Mouse (Mus musculus) testis, adult 2 months (tissue): Measurements from ENCODE around the gene Esyt2. TPM values are rescaled to one million over a fixed set of nuclear protein-coding genes. Genes with fewer than 3 reads are reported as not detected.

Experiments used
- H3K27ac ChIP-seq: fragments of 200-500 bp; 2 replicates; pipeline ENCODE4 v1.5.1; 2012; ENCODE audit warnings: low read depth, low read length; ENCODE audit not compliant: control insufficient read depth, insufficient read depth
- H3K27me3 ChIP-seq: fragments of 200-500 bp; 2 replicates; pipeline ENCODE4 v1.6.1; 2012; ENCODE audit warnings: mild to moderate bottlenecking, low read length, moderate library complexity; ENCODE audit not compliant: control insufficient read depth, insufficient read depth
- H3K36me3 ChIP-seq: fragments of 200-500 bp; 2 replicates; pipeline ENCODE4 v1.6.1; 2012; ENCODE audit warnings: mild to moderate bottlenecking, low read length; ENCODE audit not compliant: control insufficient read depth, insufficient read depth
- H3K4me1 ChIP-seq: fragments of 200-500 bp; 2 replicates; pipeline ENCODE4 v1.6.1; 2012; ENCODE audit warnings: low read length; ENCODE audit not compliant: control insufficient read depth, insufficient read depth
- H3K4me3 ChIP-seq: fragments of 200-500 bp; 2 replicates; pipeline ENCODE4 v1.5.1; 2012; ENCODE audit warnings: low read depth, mild to moderate bottlenecking, low read length, moderate library complexity, mixed read lengths; ENCODE audit not compliant: control insufficient read depth
- CTCF ChIP-seq: fragments of 200-500 bp; IDR thresholded peaks from 2 replicates; pipeline ENCODE4 v1.5.1; 2012; ENCODE audit warnings: low read depth, mild to moderate bottlenecking, inconsistent platforms, low read length, moderate library complexity; ENCODE audit not compliant: control insufficient read depth, insufficient read depth, insufficient replicate concordance
- POLR2A ChIP-seq: fragments of 200-500 bp; IDR thresholded peaks from 2 replicates; pipeline ENCODE4 v1.6.1; 2012; ENCODE audit warnings: low read depth, mild to moderate bottlenecking, inconsistent platforms, low read length, moderate library complexity; ENCODE audit not compliant: control insufficient read depth
- polyA plus RNA-seq: library from polyadenylated mRNA; depleted of rRNA; stranded (reverse); fragments of >200 nt; gene quantifications from 2 replicates; pipeline ENCODE4 v1.2.3, GENCODE M21; 2012

Gene Esyt2
- polyA plus RNA-seq, 1 experiment, result 5.9 TPM

GRCm38 (mm10) chr12:116334253-116334652 lies 53.3 kb downstream of the Esyt2 start:
- no peaks in the 10 kb centered on the region; the same call in 1 of the 2 replicates for H3K36me3 ChIP-seq
- no peaks in the 10 kb centered on the region for H3K4me1 ChIP-seq
- H3K4me3 ChIP-seq, result no peak overlapping the region
- no peak overlapping the region for H3K27ac ChIP-seq
- TF ChIP-seq CTCF, result no peak
- no peak for TF ChIP-seq POLR2A
- no peaks in the 10 kb centered on the region for H3K27me3 ChIP-seq

- no peak overlapping the region for H3K27ac ChIP-seq
- TF ChIP-seq CTCF, result no peak
- TF ChIP-seq POLR2A, result no peak
- H3K4me1 ChIP-seq, result no peaks in the 10 kb centered on the region
- H3K36me3 ChIP-seq, result no peaks in the 10 kb centered on the region
- no peaks in the 10 kb centered on the region for H3K27me3 ChIP-seq
- no peak overlapping the region for H3K4me3 ChIP-seq
Observed at GRCm38 (mm10) chr12:116340160-116340559, 59.2 kb downstream of the Esyt2 start.

- H3K36me3 ChIP-seq, result no peaks in the 10 kb centered on the region; the same call in 1 of the 2 replicates
- H3K4me1 ChIP-seq, result no peaks in the 10 kb centered on the region
- H3K27ac ChIP-seq, result no peak overlapping the region
- TF ChIP-seq CTCF (no peak), POLR2A (no peak)
- H3K27me3 ChIP-seq, result no peaks in the 10 kb centered on the region
- H3K4me3 ChIP-seq, result no peak overlapping the region
Observed at GRCm38 (mm10) chr12:116348755-116349286, 67.8 kb downstream of the Esyt2 start.

- no peaks in the 10 kb centered on the region; the same call in 1 of the 2 replicates for H3K36me3 ChIP-seq
- no peaks in the 10 kb centered on the region for H3K27me3 ChIP-seq
- TF ChIP-seq CTCF (no peak), POLR2A (no peak)
- no peak overlapping the region for H3K4me3 ChIP-seq
- no peaks in the 10 kb centered on the region for H3K4me1 ChIP-seq
- no peak overlapping the region for H3K27ac ChIP-seq
Observed at GRCm38 (mm10) chr12:116349376-116349775, 68.4 kb downstream of the Esyt2 start.

- Histone ChIP-seq H3K27ac (no peak overlapping the region), H3K36me3 (no peaks in the 10 kb centered on the region; the same call in 1 of the 2 replicates), H3K4me1 (no peaks in the 10 kb centered on the region), H3K27me3 (no peaks in the 10 kb centered on the region), H3K4me3 (no peak overlapping the region)
- no peak for TF ChIP-seq POLR2A
- TF ChIP-seq CTCF, result no peak
Observed at GRCm38 (mm10) chr12:116351022-116351421, 70.0 kb downstream of the Esyt2 start.

GRCm38 (mm10) chr12:116352404-116352803 lies 71.4 kb downstream of the Esyt2 start:
- Histone ChIP-seq H3K27me3 (no peaks in the 10 kb centered on the region), H3K27ac (no peak overlapping the region), H3K36me3 (no peaks in the 10 kb centered on the region; the same call in 1 of the 2 replicates), H3K4me3 (no peak overlapping the region), H3K4me1 (no peaks in the 10 kb centered on the region)
- TF ChIP-seq POLR2A, result no peak
- TF ChIP-seq CTCF, result no peak

GRCm38 (mm10) chr12:116354694-116355093 lies 73.7 kb downstream of the Esyt2 start:
- H3K27me3 ChIP-seq, result no peaks in the 10 kb centered on the region
- no peaks in the 10 kb centered on the region for H3K4me1 ChIP-seq
- no peaks in the 10 kb centered on the region; the same call in 1 of the 2 replicates for H3K36me3 ChIP-seq
- TF ChIP-seq POLR2A (no peak), CTCF (no peak)
- H3K4me3 ChIP-seq, result no peak overlapping the region
- H3K27ac ChIP-seq, result no peak overlapping the region
